Mouse (Mus musculus): Measurements from ENCODE around the gene Tmem33. TPM values are rescaled to one million over a fixed set of nuclear protein-coding genes. Genes with fewer than 3 reads are reported as not detected.

Gene Tmem33
- polyA plus RNA-seq (2017; shearing (Covaris generic)) = 70.8 TPM

GRCm38 (mm10) chr5:67260531-67261371 lies at the start of gene Tmem33:
Gene Tmem33 (plus strand): TSS chr5:67260565.

GRCm38 (mm10) chr5:67306698-67307521 lies 46.5 kb downstream of the Tmem33 start, which contains the start of gene Slc30a9:
Gene Slc30a9 (plus strand): TSS chr5:67306955.

Other genes with a start within 250 kb of the Tmem33 start
- gene Phox2b, start 161.3 kb upstream of the Tmem33 start, polyA plus RNA-seq (2017; shearing (Covaris generic)) = not detected
- gene Slc30a9, start 46.4 kb downstream of the Tmem33 start, polyA plus RNA-seq (2017; shearing (Covaris generic)) = 59.9 TPM
- gene Bend4, start 167.7 kb downstream of the Tmem33 start, polyA plus RNA-seq (2017; shearing (Covaris generic)) = 0.85 TPM